Mouse (Mus musculus): ENCODE results near the gene Slc8a1. TPM values are rescaled to one million over a fixed set of nuclear protein-coding genes. Genes with fewer than 3 reads are reported as not detected.

The Slc8a1 gene
- polyA plus RNA-seq, 1 experiment from 2014 or later = 2.3 TPM

GRCm38 (mm10) chr17:81500686-81501407 is 237.3 kb downstream of the Slc8a1 start:
- Histone ChIP-seq H3K36me3 (ENCODE audit: control insufficient read depth, insufficient read depth, low read length) (no peaks in the 10 kb centered on the region), H3K27me3 (replicated peaks; ENCODE audit: control insufficient read depth, insufficient read depth, low read length) (no peaks in the 10 kb centered on the region), H3K4me1 (replicated peaks; ENCODE audit: control insufficient read depth, insufficient read depth, low read length) (no peaks in the 10 kb centered on the region), H3K4me2 (no peak overlapping the region), H3K27ac (ENCODE audit: low read depth, low read length) (no peak overlapping the region), H3K4me3 (ENCODE audit: low read depth, low read length) (no peak overlapping the region), H3K9me3 (ENCODE audit: control insufficient read depth, low read length) (no peaks in the 10 kb centered on the region), H3K9ac (ENCODE audit: low read depth, low read length) (no peak overlapping the region)
- DNase-seq (ENCODE audit: low spot score) = no peak
- 84% methylated on average over 5 of the region's 5 CpGs for WGBS
- no peak for ATAC-seq (replicated peaks; ENCODE audit: low FRiP score)

DNA sequence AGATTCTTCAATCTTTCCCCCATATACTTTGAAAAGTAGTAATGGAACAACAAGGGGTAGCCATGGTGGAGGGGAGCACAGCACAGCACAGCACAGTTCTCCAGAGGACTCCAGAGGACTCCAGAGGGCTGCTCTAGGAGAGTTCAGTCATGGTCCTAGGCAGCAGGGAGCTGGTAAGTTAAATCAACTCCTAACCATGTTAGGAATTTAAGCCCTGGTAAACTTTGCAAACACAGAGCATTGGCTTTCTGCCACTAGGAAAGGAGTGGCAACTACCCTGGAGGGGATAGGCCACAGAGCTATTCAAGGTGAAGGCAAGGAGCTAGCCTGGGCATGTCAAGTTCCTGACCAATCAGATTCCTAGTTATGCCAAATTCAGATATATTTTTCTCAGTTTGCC is 240.3 kb downstream of the Slc8a1 start:
- no peaks in the 10 kb centered on the region for H3K4me1 ChIP-seq (replicated peaks; ENCODE audit: control insufficient read depth, insufficient read depth, low read length)
- ATAC-seq (replicated peaks; ENCODE audit: low FRiP score) (no peak), DNase-seq (ENCODE audit: low spot score) (no peak)
- no peak overlapping the region for H3K27ac ChIP-seq (ENCODE audit: low read depth, low read length)
- no peak overlapping the region for H3K4me3 ChIP-seq (ENCODE audit: low read depth, low read length)
- no peaks in the 10 kb centered on the region for H3K9me3 ChIP-seq (ENCODE audit: control insufficient read depth, low read length)
- H3K36me3 ChIP-seq (ENCODE audit: control insufficient read depth, insufficient read depth, low read length) = no peaks in the 10 kb centered on the region
- H3K9ac ChIP-seq (ENCODE audit: low read depth, low read length) = no peak overlapping the region
- H3K27me3 ChIP-seq (replicated peaks; ENCODE audit: control insufficient read depth, insufficient read depth, low read length) = no peaks in the 10 kb centered on the region
- no peak overlapping the region for H3K4me2 ChIP-seq

GRCm38 (mm10) chr17:81496616-81497015 is 241.6 kb downstream of the Slc8a1 start:
- H3K4me2 ChIP-seq = no peak overlapping the region
- no peak overlapping the region for H3K4me3 ChIP-seq (ENCODE audit: low read depth, low read length)
- H3K9ac ChIP-seq (ENCODE audit: low read depth, low read length) = no peak overlapping the region
- 80% methylated on average over 1 of the region's 1 CpGs for WGBS
- H3K27ac ChIP-seq (ENCODE audit: low read depth, low read length) = no peak overlapping the region
- DNase-seq (ENCODE audit: low spot score) = no peak
- no peaks in the 10 kb centered on the region for H3K9me3 ChIP-seq (ENCODE audit: control insufficient read depth, low read length)
- no peaks in the 10 kb centered on the region for H3K4me1 ChIP-seq (replicated peaks; ENCODE audit: control insufficient read depth, insufficient read depth, low read length)
- H3K36me3 ChIP-seq (ENCODE audit: control insufficient read depth, insufficient read depth, low read length) = no peaks in the 10 kb centered on the region
- no peak for ATAC-seq (replicated peaks; ENCODE audit: low FRiP score)
- H3K27me3 ChIP-seq (replicated peaks; ENCODE audit: control insufficient read depth, insufficient read depth, low read length) = no peaks in the 10 kb centered on the region

- Histone ChIP-seq H3K4me3 (ENCODE audit: low read depth, low read length) (no peak overlapping the region), H3K36me3 (ENCODE audit: control insufficient read depth, insufficient read depth, low read length) (no peaks in the 10 kb centered on the region), H3K9me3 (ENCODE audit: control insufficient read depth, low read length) (no peaks in the 10 kb centered on the region), H3K9ac (ENCODE audit: low read depth, low read length) (no peak overlapping the region), H3K27me3 (replicated peaks; ENCODE audit: control insufficient read depth, insufficient read depth, low read length) (no peaks in the 10 kb centered on the region), H3K27ac (ENCODE audit: low read depth, low read length) (no peak overlapping the region), H3K4me1 (replicated peaks; ENCODE audit: control insufficient read depth, insufficient read depth, low read length) (no peaks in the 10 kb centered on the region), H3K4me2 (no peak overlapping the region)
- DNase-seq (ENCODE audit: low spot score) (no peak), ATAC-seq (replicated peaks; ENCODE audit: low FRiP score) (no peak)
- WGBS = 80% methylated on average over 6 of the region's 6 CpGs
These were observed 245.8 kb downstream of the Slc8a1 start for GRCm38 (mm10) chr17:81492216-81492865.

DNA sequence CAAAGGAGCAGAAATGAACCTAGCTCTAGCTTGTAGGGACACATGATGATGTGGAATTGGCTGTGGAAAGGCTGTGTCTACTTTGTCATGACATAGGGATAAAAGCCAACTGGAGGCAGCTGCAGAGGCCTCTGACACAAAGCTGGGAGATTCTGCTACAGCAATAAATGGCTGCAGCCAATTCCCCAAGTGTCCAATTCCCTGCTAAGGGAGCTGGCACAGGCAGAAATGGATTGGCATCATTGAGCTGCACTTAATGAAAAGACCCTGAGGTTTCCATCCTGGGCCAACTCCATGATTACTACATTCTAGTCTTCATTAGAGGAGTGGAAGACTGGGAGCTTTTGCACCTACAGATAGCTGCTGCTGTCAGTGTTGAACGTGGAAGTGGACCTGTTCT is 251.8 kb downstream of the Slc8a1 start:
- no peak overlapping the region for H3K9ac ChIP-seq (ENCODE audit: low read depth, low read length)
- H3K36me3 ChIP-seq (ENCODE audit: control insufficient read depth, insufficient read depth, low read length) = no peaks in the 10 kb centered on the region
- no peak overlapping the region for H3K27ac ChIP-seq (ENCODE audit: low read depth, low read length)
- H3K27me3 ChIP-seq (replicated peaks; ENCODE audit: control insufficient read depth, insufficient read depth, low read length) = no peaks in the 10 kb centered on the region
- 77% methylated on average over 1 of the region's 1 CpGs for WGBS
- ATAC-seq (replicated peaks; ENCODE audit: low FRiP score) (no peak), DNase-seq (ENCODE audit: low spot score) (no peak)
- H3K4me1 ChIP-seq (replicated peaks; ENCODE audit: control insufficient read depth, insufficient read depth, low read length) = no peaks in the 10 kb centered on the region
- no peak overlapping the region for H3K4me2 ChIP-seq
- H3K9me3 ChIP-seq (ENCODE audit: control insufficient read depth, low read length) = no peaks in the 10 kb centered on the region
- H3K4me3 ChIP-seq (ENCODE audit: low read depth, low read length) = no peak overlapping the region

GRCm38 (mm10) chr17:81481843-81482490 is 256.2 kb downstream of the Slc8a1 start:
- H3K27ac ChIP-seq (ENCODE audit: low read depth, low read length) = no peak overlapping the region
- H3K36me3 ChIP-seq (ENCODE audit: control insufficient read depth, insufficient read depth, low read length) = no peaks in the 10 kb centered on the region
- no peak overlapping the region for H3K9ac ChIP-seq (ENCODE audit: low read depth, low read length)
- no peak overlapping the region for H3K4me2 ChIP-seq
- DNase-seq (ENCODE audit: low spot score) = no peak
- 81% methylated on average over 11 of the region's 11 CpGs for WGBS
- H3K4me3 ChIP-seq (ENCODE audit: low read depth, low read length) = no peak overlapping the region
- ATAC-seq (replicated peaks; ENCODE audit: low FRiP score) = no peak
- no peaks in the 10 kb centered on the region for H3K4me1 ChIP-seq (replicated peaks; ENCODE audit: control insufficient read depth, insufficient read depth, low read length)
- no peaks in the 10 kb centered on the region for H3K9me3 ChIP-seq (ENCODE audit: control insufficient read depth, low read length)
- no peaks in the 10 kb centered on the region for H3K27me3 ChIP-seq (replicated peaks; ENCODE audit: control insufficient read depth, insufficient read depth, low read length)

DNA sequence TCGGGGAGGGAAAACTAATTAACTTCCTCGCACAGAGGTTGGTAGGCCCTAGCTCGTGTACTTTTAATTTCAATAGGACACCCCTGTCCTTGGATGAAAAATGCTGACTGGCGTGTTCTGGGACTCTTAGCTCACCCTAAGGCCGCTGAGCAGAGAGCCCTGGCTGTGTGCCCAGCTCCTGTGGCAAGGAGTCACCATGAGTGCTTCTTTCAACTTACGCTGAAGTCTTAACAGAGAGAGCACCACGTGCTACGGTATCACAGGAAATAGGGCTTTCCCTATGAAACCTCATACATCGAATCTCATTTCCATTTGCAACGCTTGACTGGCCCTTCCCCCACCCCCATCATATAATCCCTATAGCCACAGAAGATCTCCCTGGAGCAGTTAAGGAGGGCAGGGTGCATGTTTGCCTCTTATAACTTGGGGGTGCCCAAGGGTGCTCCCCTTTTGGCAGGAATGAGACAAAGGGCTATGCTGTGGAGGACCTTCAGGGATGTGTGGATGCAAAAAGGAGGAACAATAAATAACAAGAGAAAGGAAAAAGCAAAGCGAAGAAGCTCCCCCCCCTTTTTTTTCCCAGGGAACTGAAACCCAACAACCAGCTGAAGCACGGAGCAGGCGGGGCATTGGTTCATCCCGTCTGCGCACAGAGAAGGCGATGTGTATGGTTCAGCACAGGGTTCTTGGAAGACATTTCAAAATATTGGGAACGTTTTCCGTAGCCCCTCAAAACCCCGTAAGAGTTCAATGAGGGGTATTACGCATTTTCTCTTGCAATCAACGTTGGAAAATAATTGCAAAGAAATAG is 257.6 kb downstream of the Slc8a1 start:
- Histone ChIP-seq H3K4me1 (replicated peaks; ENCODE audit: control insufficient read depth, insufficient read depth, low read length) (no peaks in the 10 kb centered on the region), H3K36me3 (ENCODE audit: control insufficient read depth, insufficient read depth, low read length) (no peaks in the 10 kb centered on the region), H3K4me2 (no peak overlapping the region), H3K4me3 (ENCODE audit: low read depth, low read length) (no peak overlapping the region), H3K27ac (ENCODE audit: low read depth, low read length) (no peak overlapping the region), H3K9me3 (ENCODE audit: control insufficient read depth, low read length) (no peaks in the 10 kb centered on the region), H3K9ac (ENCODE audit: low read depth, low read length) (no peak overlapping the region), H3K27me3 (replicated peaks; ENCODE audit: control insufficient read depth, insufficient read depth, low read length) (no peaks in the 10 kb centered on the region)
- no peak for ATAC-seq (replicated peaks; ENCODE audit: low FRiP score)
- no peak for DNase-seq (ENCODE audit: low spot score)
- 76% methylated on average over 21 of the region's 21 CpGs for WGBS

DNA sequence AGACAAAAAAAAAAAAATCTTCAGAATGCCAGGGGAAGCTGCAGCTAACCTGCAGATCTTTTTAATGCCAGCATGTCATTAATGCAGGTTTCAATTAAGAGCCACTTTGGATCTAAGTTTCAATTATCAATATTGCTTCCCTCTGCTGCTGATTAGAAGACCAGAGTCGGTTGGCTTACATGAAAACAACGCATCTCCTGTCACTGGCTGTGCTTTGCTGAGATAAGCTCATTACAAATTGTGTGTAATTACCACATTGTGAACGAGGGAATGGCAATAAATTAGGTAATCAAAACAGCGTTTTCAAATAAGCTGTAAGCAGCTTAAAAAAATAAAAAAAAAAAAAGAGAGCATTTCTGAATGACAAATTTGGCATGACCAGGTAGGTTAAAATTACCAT is 258.4 kb downstream of the Slc8a1 start:
- no peaks in the 10 kb centered on the region for H3K9me3 ChIP-seq (ENCODE audit: control insufficient read depth, low read length)
- ATAC-seq (replicated peaks; ENCODE audit: low FRiP score) (no peak), DNase-seq (ENCODE audit: low spot score) (no peak)
- WGBS = 50% methylated on average over 4 of the region's 4 CpGs
- no peaks in the 10 kb centered on the region for H3K27me3 ChIP-seq (replicated peaks; ENCODE audit: control insufficient read depth, insufficient read depth, low read length)
- no peak overlapping the region for H3K4me2 ChIP-seq
- H3K36me3 ChIP-seq (ENCODE audit: control insufficient read depth, insufficient read depth, low read length) = no peaks in the 10 kb centered on the region
- no peaks in the 10 kb centered on the region for H3K4me1 ChIP-seq (replicated peaks; ENCODE audit: control insufficient read depth, insufficient read depth, low read length)
- H3K4me3 ChIP-seq (ENCODE audit: low read depth, low read length) = no peak overlapping the region
- H3K9ac ChIP-seq (ENCODE audit: low read depth, low read length) = no peak overlapping the region
- no peak overlapping the region for H3K27ac ChIP-seq (ENCODE audit: low read depth, low read length)

Measured in liver, embryonic 11.5 days (tissue).